Mouse (Mus musculus) lung, embryonic 16.5 days (tissue): Measurements from ENCODE around the gene Pvr. TPM values are rescaled to one million over a fixed set of nuclear protein-coding genes. Genes with fewer than 3 reads are reported as not detected.
A peak's percentile ranks its signal among the peaks of the same experiment; 100 is the strongest.
"Not testable (repeated sequence)": the region's sequence is repeated elsewhere in the genome, so short reads cannot be mapped to it uniquely, and the experiment has no call there.

Experiments
- ATAC-seq: fragments of 200-750 bp; cut with Nextera tagmentation; 2 replicates; pipeline ENCODE4 v1.8.0; 2017; ENCODE audit warnings: low read depth, mild to moderate bottlenecking, moderate library complexity
- H3K27ac ChIP-seq: fragments of 300-500 bp; sonication (generic); 2 replicates; pipeline ENCODE4 v1.5.1; 2014; ENCODE audit warnings: mild to moderate bottlenecking, control low read depth, low read length
- H3K27me3 ChIP-seq: fragments of 300-500 bp; sonication (generic); 2 replicates; pipeline ENCODE4 v1.6.1; 2014; ENCODE audit warnings: low read depth, low read length, mixed read lengths; ENCODE audit not compliant: control insufficient read depth, insufficient read depth
- H3K36me3 ChIP-seq: fragments of 300-500 bp; sonication (generic); 2 replicates; pipeline ENCODE4 v1.6.1; 2014; ENCODE audit warnings: low read length; ENCODE audit not compliant: control insufficient read depth, insufficient read depth
- H3K4me1 ChIP-seq: fragments of 300-500 bp; sonication (generic); replicated peaks from 2 replicates; pipeline ENCODE4 v1.6.1; 2014; ENCODE audit warnings: low read length, mixed read lengths; ENCODE audit not compliant: control insufficient read depth, insufficient read depth
- H3K4me2 ChIP-seq: fragments of 300-500 bp; sonication (generic); 2 replicates; pipeline ENCODE4 v1.6.1; 2014; ENCODE audit warnings: low read depth, low read length, control low read depth
- H3K4me3 ChIP-seq: fragments of 300-500 bp; sonication (generic); 2 replicates; pipeline ENCODE4 v1.5.1; 2014; ENCODE audit warnings: mild to moderate bottlenecking, low read length, control low read depth
- H3K9ac ChIP-seq: fragments of 300-500 bp; sonication (generic); 2 replicates; pipeline ENCODE4 v1.6.1; 2014; ENCODE audit warnings: low read length, control low read depth
- H3K9me3 ChIP-seq: fragments of 300-500 bp; sonication (generic); 2 replicates; pipeline ENCODE4 v1.6.1; 2016; ENCODE audit warnings: low read length; ENCODE audit not compliant: control insufficient read depth
- WGBS: fragments of 180-500 bp; shearing (Covaris S2); extraction: QIAGEN DNeasy Blood & Tissue Kit; methylation state at CpG from one replicate; pipeline ENCODE4 v1.1.7; 2014; 5-methylcytosine and 5-hydroxymethylcytosine counted together
- polyA plus RNA-seq: library from polyadenylated mRNA; unstranded; fragments of >200 nt; fragmentation: Nextera tagmentation; extraction: Ambion mirVana; gene quantifications from 2 replicates; pipeline ENCODE4 v1.2.1, GENCODE M21; 2015

Pvr gene
- polyA plus RNA-seq, 1 experiment from 2014 or later, result 23.9 TPM

- 58% methylated on average over 11 of the region's 11 CpGs for WGBS
- H3K27ac ChIP-seq, result peak overlapping the region; percentile 42; the same call in 1 of the 2 replicates
- H3K36me3 ChIP-seq, result no peaks in the 10 kb centered on the region
- H3K4me1 ChIP-seq, result peaks cover 37% of the 10 kb centered on the region
- no peak overlapping the region for H3K9ac ChIP-seq
- H3K27me3 ChIP-seq, result no peaks in the 10 kb centered on the region
- H3K9me3 ChIP-seq, result no peaks in the 10 kb centered on the region
- peak; percentile 12; the same call in 1 of the 2 replicates for ATAC-seq
- H3K4me2 ChIP-seq, result no peak overlapping the region
- no peak overlapping the region for H3K4me3 ChIP-seq
These were observed 16.4 kb upstream of the Pvr start for GRCm38 (mm10) chr7:19937229-19937821.

- H3K4me2 ChIP-seq, result peak overlapping the region; percentile 18; the same call in 1 of the 2 replicates
- no peak overlapping the region for H3K9ac ChIP-seq
- H3K4me1 ChIP-seq, result peaks cover 43% of the 10 kb centered on the region
- H3K27ac ChIP-seq, result peak overlapping the region; percentile 84
- H3K9me3 ChIP-seq, result no peaks in the 10 kb centered on the region
- H3K4me3 ChIP-seq, result no peak overlapping the region
- no peaks in the 10 kb centered on the region for H3K27me3 ChIP-seq
- peak; percentile 27; the same call in 1 of the 2 replicates for ATAC-seq
- H3K36me3 ChIP-seq, result no peaks in the 10 kb centered on the region
- 48% methylated on average over 6 of the region's 6 CpGs for WGBS
These were observed 15.0 kb upstream of the Pvr start for GRCm38 (mm10) chr7:19935961-19936360.

GRCm38 (mm10) chr7:19935171-19935751, 14.3 kb upstream of the Pvr start:
- H3K27ac ChIP-seq, result peak overlapping the region; percentile 84
- WGBS, result 60% methylated on average over 20 of the region's 20 CpGs
- peaks cover 39% of the 10 kb centered on the region for H3K4me1 ChIP-seq
- no peaks in the 10 kb centered on the region for H3K9me3 ChIP-seq
- no peaks in the 10 kb centered on the region for H3K36me3 ChIP-seq
- no peak for ATAC-seq
- H3K9ac ChIP-seq, result 0 out of 2 replicates have a peak overlapping the region, but pooled peaks have one; percentile 15
- H3K4me3 ChIP-seq, result no peak overlapping the region
- H3K27me3 ChIP-seq, result no peaks in the 10 kb centered on the region
- H3K4me2 ChIP-seq, result peak overlapping the region; percentile 18

- 11% methylated on average over 21 of the region's 21 CpGs for WGBS
- H3K9me3 ChIP-seq, result no peaks in the 10 kb centered on the region
- H3K27me3 ChIP-seq, result no peaks in the 10 kb centered on the region
- peak; percentile 61 for ATAC-seq
- peak overlapping the region; percentile 27 for H3K9ac ChIP-seq
- H3K36me3 ChIP-seq, result no peaks in the 10 kb centered on the region
- H3K27ac ChIP-seq, result peak overlapping the region; percentile 82
- peak overlapping the region; percentile 53 for H3K4me2 ChIP-seq
- H3K4me1 ChIP-seq, result peaks cover 31% of the 10 kb centered on the region
- H3K4me3 ChIP-seq, result peak overlapping the region; percentile 25
These were observed 12.2 kb upstream of the Pvr start for GRCm38 (mm10) chr7:19932877-19933809.

GRCm38 (mm10) chr7:19932133-19932876, 11.3 kb upstream of the Pvr start:
- ATAC-seq, result no peak
- Histone ChIP-seq H3K36me3 (no peaks in the 10 kb centered on the region), H3K9ac (no peak overlapping the region; the same call in 1 of the 2 replicates), H3K4me3 (no peak overlapping the region), H3K4me2 (peak overlapping the region; percentile 20; the same call in 1 of the 2 replicates), H3K27ac (peak overlapping the region; percentile 43; the same call in 1 of the 2 replicates), H3K9me3 (no peaks in the 10 kb centered on the region), H3K4me1 (peaks cover 28% of the 10 kb centered on the region), H3K27me3 (no peaks in the 10 kb centered on the region)
- 13% methylated on average over 13 of the region's 13 CpGs for WGBS

GRCm38 (mm10) chr7:19930481-19930880, 9.5 kb upstream of the Pvr start:
- H3K4me2 ChIP-seq, H3K9ac ChIP-seq, H3K27me3 ChIP-seq, H3K4me3 ChIP-seq, H3K36me3 ChIP-seq, H3K9me3 ChIP-seq: not testable (repeated sequence)
- Histone ChIP-seq H3K27ac (peak overlapping the region; percentile 15; the same call in 1 of the 2 replicates), H3K4me1 (peaks cover 22% of the 10 kb centered on the region)
- peak; percentile 54 for ATAC-seq
- WGBS, result 59% methylated on average over 6 of the region's 6 CpGs

GRCm38 (mm10) chr7:19928486-19928885, 7.5 kb upstream of the Pvr start:
- Histone ChIP-seq H3K4me2 (no peak overlapping the region), H3K9me3 (no peaks in the 10 kb centered on the region), H3K4me3 (no peak overlapping the region), H3K4me1 (peaks cover 16% of the 10 kb centered on the region), H3K27me3 (no peaks in the 10 kb centered on the region), H3K27ac (no peak overlapping the region), H3K36me3 (no peaks in the 10 kb centered on the region), H3K9ac (no peak overlapping the region)
- WGBS, result 73% methylated on average over 5 of the region's 5 CpGs
- no peak for ATAC-seq

GRCm38 (mm10) chr7:19926849-19927480, 6.0 kb upstream of the Pvr start:
- no peaks in the 10 kb centered on the region for H3K27me3 ChIP-seq
- no peak for ATAC-seq
- WGBS, result 37% methylated on average over 2 of the region's 2 CpGs
- no peak overlapping the region for H3K9ac ChIP-seq
- H3K4me3 ChIP-seq, result no peak overlapping the region
- H3K9me3 ChIP-seq, result no peaks in the 10 kb centered on the region
- no peak overlapping the region for H3K4me2 ChIP-seq
- H3K4me1 ChIP-seq, result peaks cover 4% of the 10 kb centered on the region
- no peaks in the 10 kb centered on the region for H3K36me3 ChIP-seq
- no peak overlapping the region for H3K27ac ChIP-seq
